Mouse (Mus musculus) adrenal gland, postnatal 14 days (tissue): ENCODE data around the gene Btbd3. TPM values are rescaled to one million over a fixed set of nuclear protein-coding genes. Genes with fewer than 3 reads are reported as not detected.
"Not testable (repeated sequence)": the region's sequence is repeated elsewhere in the genome, so short reads cannot be mapped to it uniquely, and the experiment has no call there.

ENCODE experiments used
- DNase-seq: peaks from one replicate; pipeline ENCODE4 v3.0.0; 2021; ENCODE audit warnings: mixed read lengths
- total RNA-seq: library from RNA; stranded (reverse); gene quantifications from 2 replicates; pipeline ENCODE4 v1.2.3, GENCODE M21; 2021

Btbd3 gene
- total RNA-seq, 1 experiment from 2014 or later, result 28.1 TPM

DNA sequence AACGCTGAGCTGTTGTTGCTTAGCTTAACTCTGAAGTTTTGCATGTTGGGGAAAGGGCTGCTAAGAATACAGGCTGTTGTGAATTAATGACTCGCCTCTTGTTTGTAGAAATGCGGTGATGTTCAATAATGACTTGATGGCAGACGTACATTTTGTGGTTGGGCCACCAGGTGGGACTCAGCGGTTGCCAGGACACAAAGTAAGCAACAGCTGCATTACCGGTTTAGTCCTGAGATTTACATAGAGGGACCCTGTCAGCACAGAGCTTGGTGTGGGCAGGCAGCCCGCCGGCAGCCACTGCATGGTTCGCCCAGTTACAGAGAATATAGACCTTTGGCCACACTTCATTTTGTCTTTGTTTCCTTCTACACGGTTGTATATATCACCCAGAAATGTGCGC is 23.3 kb downstream of the Btbd3 start:
- DNase-seq, result no peak

DNA sequence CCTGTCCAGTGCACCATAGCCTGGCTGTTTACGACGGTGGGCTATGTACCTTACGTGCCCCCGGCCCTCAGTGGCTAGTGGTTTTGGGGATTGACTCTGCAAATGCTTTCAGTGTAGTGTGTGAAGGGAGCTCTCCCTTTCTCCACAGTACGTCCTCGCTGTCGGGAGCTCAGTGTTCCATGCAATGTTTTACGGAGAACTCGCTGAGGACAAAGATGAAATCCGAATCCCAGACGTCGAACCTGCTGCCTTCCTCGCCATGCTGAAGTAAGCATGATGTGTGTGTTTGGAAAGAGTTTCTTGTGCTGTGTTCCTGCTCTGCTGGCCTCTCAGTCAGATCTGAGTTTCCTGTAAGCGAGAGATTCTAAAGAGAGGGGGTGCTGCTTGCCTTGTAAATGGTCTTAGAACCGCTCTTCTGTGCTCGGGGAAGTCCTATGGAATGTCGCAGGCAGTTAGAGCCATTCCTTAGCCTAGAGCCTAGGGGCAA is 23.9 kb downstream of the Btbd3 start:
- DNase-seq, result no peak

DNA sequence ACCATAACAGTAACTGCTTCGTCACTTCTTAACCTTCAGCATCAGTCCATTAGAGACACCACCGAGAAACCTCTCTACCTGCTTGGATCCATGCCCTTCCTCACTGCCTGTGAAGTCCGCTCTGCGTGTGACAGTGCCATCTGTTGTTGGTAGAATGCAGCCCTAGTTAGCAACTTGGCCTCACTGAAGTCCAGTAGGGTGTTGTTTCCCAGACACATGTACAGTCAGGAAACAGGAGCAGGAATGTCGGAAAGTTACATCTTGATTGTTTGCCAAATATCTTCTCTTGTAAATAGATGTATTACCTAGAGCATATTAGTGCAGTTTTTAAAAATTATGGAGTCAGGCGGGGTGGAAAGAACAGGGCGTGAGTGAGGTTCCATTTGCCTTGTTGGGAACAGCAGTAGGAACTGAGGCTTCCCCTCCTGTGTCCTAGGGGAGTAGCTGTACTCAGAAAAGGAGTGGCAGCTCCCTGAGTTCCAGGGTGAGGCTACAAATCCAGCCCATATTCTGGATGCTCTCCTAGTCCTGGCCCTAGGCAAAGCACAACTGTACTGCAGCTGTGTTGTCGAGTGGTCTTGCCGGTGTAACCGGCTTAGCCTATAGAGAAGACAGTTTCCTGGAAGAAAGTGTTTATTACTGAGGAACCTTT is 25.3 kb downstream of the Btbd3 start:
- DNase-seq, result peak; percentile 43

- peak; percentile 37 for DNase-seq
Observed at GRCm38 (mm10) chr2:138283372-138283771, 27.0 kb downstream of the Btbd3 start.

DNA sequence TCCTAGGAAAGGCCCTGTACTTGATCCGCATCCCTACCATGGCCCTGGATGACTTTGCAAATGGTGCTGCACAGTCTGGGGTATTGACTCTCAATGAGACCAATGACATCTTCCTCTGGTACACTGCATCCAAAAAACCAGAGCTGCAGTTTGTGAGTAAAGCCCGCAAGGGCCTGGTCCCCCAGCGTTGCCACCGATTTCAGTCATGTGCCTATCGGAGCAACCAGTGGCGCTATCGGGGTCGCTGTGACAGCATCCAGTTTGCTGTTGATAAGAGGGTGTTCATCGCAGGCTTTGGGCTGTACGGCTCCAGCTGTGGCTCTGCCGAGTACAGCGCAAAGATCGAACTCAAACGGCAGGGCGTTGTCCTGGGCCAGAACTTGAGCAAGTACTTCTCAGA is 27.5 kb downstream of the Btbd3 start:
- no peak for DNase-seq

- peak; percentile 17 for DNase-seq
Observed at GRCm38 (mm10) chr2:138285811-138286210, 29.4 kb downstream of the Btbd3 start.

DNA sequence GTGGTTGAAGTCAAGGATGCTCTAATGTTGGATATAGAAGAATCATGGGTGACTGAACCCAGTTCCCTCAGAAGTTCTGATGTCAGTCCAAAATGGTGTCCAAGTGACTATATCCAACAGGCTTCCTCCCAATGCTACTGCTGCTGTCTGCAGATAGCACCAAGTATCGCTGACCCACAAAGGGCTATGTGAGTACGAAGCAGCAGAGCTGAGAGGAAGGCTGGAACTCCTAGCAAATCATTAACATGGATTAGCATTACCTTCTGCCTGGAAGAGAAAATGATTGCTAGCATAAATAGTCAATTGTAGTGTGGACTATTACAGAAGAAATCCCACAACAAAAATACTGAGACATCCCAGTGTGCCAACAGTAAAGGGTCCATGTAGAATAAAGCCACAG is 33.8 kb downstream of the Btbd3 start:
- no peak for DNase-seq

GRCm38 (mm10) chr2:138294286-138294685 is 37.9 kb downstream of the Btbd3 start:
- peak; percentile 31 for DNase-seq

DNA sequence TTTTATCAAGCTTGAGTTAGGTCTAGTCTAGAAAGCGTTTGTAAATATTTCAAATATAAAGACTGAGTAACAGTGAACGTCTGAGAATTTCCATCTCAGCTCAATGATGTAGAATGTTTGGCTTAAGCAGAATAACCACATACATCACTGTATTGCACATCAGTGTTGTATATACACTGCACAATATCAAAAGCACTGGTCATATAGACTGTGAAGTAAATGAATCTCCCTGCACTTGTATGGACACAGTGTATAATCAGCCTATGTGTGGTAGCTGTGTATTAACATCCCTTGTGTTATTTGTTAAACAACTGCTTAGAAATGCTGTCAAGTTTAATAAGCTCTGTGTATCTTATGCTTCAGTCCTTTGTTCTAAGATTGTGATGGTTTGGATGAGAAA is 49.9 kb downstream of the Btbd3 start:
- no peak for DNase-seq

- DNase-seq, result no peak
Observed at GRCm38 (mm10) chr2:138315644-138316043, 59.3 kb downstream of the Btbd3 start.

GRCm38 (mm10) chr2:138320408-138320807 is 64.0 kb downstream of the Btbd3 start:
- no peak for DNase-seq

DNA sequence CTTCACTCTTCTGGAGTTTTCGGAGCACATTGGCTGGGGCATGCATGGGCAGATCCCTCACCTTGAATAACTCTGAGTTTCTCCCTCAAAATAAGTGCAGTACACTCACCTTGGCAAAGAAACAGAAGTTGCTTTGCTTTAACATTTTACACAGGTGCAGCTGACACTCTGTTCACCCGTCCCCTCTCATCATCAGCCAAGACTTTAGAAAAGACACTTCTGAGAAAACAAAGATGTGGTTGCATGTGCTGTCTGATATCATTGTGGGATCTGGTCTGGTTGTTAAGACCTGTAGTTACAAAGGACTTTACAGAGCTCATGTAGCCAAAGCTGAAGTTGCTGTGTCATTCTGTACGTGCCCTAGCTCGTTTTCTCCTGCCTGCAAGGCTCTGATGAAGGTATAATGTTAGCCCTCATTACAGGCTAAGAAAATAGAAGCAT is 64.7 kb downstream of the Btbd3 start:
- no peak for DNase-seq

DNA sequence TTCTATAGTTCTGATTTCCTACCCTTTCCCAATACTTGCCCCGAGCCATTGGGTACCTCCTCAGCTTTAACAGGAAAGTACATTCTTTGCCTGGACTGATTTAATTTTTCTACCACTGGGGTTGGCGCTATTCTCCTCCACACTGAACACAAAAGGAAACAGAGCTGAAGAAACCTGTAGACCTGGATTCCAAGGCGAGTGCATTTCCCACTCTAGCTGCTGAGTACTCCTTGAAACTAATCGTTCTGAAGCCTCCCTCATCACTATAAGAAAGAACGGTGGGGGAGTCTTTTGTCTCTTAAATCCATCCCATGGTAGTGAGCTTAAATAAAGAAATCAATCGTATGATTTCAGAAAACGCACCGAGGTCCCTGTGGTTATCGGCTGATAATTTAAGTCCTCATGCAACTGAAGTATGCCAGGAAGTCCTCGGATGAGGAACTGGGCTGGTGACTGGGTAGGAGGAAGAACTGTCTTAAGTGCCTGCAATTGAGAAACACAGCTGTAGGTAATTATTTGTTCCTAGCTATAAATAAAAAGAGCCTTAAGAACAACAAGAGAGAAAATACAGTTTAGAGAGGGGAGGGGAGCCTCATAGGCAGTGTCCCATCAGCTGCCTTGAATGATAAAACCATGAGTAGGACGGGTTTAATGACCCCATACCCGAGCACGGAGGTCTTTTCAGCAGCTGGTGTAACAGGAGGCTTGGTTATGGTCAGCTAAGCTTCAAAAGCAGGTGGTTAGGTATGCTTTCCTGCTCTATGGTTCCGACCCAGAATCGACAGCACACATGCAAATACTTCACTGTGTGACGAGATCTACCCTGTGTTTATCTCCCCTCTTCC is 66.1 kb downstream of the Btbd3 start:
- DNase-seq, result no peak

- no peak for DNase-seq
Observed at GRCm38 (mm10) chr2:138326367-138326766, 70.0 kb downstream of the Btbd3 start.

DNA sequence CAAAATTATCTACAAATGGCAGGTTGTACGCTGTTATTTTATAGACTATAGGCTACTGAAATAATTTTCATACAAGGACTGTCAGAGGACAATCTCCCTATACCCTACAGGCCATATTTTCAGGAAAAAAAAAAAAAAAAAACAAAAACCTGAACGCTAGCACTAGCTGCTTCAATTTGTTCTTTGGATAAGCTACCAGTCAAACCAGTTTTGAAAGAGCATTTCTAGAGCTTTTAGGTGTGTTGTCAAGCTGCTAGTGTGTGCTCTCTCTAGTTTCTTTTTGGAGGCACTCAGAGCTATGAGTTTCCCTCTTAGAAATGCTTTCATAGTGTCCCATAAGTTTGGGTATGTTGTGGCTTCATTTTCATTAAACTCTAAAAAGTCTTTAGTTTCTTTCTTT is 77.8 kb downstream of the Btbd3 start:
- not testable (repeated sequence) for DNase-seq

GRCm38 (mm10) chr2:138337886-138338494 is 81.6 kb downstream of the Btbd3 start:
- no peak for DNase-seq

GRCm38 (mm10) chr2:138338524-138338923 is 82.2 kb downstream of the Btbd3 start:
- no peak for DNase-seq

GRCm38 (mm10) chr2:138355366-138355765 is 99.0 kb downstream of the Btbd3 start:
- no peak for DNase-seq

GRCm38 (mm10) chr2:138362474-138362873 is 106.1 kb downstream of the Btbd3 start:
- DNase-seq, result no peak

DNA sequence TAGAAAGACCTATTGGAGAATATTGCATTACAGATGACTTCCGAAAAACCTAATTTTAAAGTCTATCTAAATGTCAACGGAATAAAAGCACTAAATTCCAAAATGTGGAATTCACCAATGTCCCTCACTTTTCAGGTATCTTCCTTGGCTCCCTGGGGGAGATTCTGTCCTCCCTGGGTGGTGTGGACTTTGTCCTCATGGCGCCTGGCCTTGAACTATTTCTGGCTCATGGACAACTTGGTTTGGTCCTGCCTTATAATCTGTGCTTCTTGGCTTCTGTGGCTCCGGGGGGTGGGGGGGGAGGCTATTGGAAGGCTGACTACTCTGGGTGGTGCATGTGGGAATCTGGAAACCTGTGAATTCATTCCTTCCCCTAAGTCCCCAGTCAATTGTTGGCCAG is 109.0 kb downstream of the Btbd3 start:
- no peak for DNase-seq

- DNase-seq, result no peak
Observed at GRCm38 (mm10) chr2:138374556-138374955, 118.2 kb downstream of the Btbd3 start.

- no peak for DNase-seq
Observed at GRCm38 (mm10) chr2:138378855-138379254, 122.5 kb downstream of the Btbd3 start.

DNA sequence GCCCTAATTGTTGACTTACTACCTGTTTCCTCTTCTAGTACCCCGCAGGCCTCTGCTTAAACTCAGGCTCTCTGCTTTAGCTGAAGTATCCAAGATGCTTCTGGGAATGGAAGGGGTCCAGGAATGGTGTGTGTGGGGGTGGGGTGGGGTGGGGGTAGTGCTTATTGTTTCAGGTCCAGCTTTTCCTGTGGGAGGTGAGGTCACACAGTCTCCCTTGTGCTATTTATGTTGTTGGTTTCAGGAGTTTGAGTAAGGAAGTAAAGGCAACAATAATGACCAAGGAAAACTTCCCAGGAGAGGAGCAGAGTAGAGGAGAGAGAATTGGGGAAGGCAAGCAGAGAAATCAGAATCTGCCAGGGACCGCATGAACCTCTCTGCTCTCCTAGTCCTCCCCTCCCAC is 128.4 kb downstream of the Btbd3 start:
- DNase-seq, result no peak
